Mouse (Mus musculus) megakaryocyte, embryonic 14.5 days (primary cell): ENCODE measurements around the gene 1700061G19Rik. TPM values are rescaled to one million over a fixed set of nuclear protein-coding genes. Genes with fewer than 3 reads are reported as not detected.

Experiments
- H3K27me3 ChIP-seq: replicated peaks from 2 replicates; pipeline ENCODE3; 2012; ENCODE audit warnings: inconsistent platforms
- H3K36me3 ChIP-seq: replicated peaks from 2 replicates; pipeline ENCODE3; 2012; ENCODE audit warnings: low read length, inconsistent platforms, mixed read lengths
- H3K4me1 ChIP-seq: 2 replicates; pipeline ENCODE4 v1.6.1; 2012; ENCODE audit warnings: inconsistent platforms
- H3K4me3 ChIP-seq: replicated peaks from 2 replicates; pipeline ENCODE3; 2012; ENCODE audit warnings: moderate library complexity, mild to moderate bottlenecking, inconsistent platforms
- H3K9me3 ChIP-seq: 2 replicates; pipeline ENCODE4 v1.6.1; 2012; ENCODE audit warnings: inconsistent platforms
- FLI1 ChIP-seq: IDR thresholded peaks from 2 replicates; pipeline ENCODE4 v1.6.1; 2012; ENCODE audit warnings: low read length, inconsistent platforms, mixed read lengths
- GATA1 ChIP-seq: IDR thresholded peaks from 3 replicates; pipeline ENCODE4 v1.6.1; 2012; ENCODE audit warnings: mixed read lengths, low read length, inconsistent platforms, borderline replicate concordance
- polyA plus RNA-seq: library from polyadenylated mRNA; stranded (reverse); fragments of >175 nt; gene quantifications from 2 replicates; pipeline ENCODE4 v1.2.3, GENCODE M21; 2012; ENCODE audit warnings: low replicate concordance; ENCODE audit not compliant: insufficient read depth

Gene 1700061G19Rik
- polyA plus RNA-seq, 1 experiment, result 0.36 TPM

GRCm38 (mm10) chr17:56936731-56937130 lies 61.5 kb downstream of the 1700061G19Rik start:
- Histone ChIP-seq H3K4me1 (peaks cover 44% of the 10 kb centered on the region), H3K36me3 (peaks cover 2% of the 10 kb centered on the region), H3K4me3 (no peak overlapping the region), H3K9me3 (peaks cover 19% of the 10 kb centered on the region), H3K27me3 (peaks cover 11% of the 10 kb centered on the region)
- TF ChIP-seq GATA1 (no peak), FLI1 (no peak)

Other genes with a start within 250 kb of the 1700061G19Rik start
- gene Lonp1, start 248.6 kb upstream of the 1700061G19Rik start, polyA plus RNA-seq, result 35.4 and 50.4 TPM in 2 replicates
- gene Catsperd, start 247.3 kb upstream of the 1700061G19Rik start, polyA plus RNA-seq, result not detected in 2 replicates
- gene Ranbp3, start 202.2 kb upstream of the 1700061G19Rik start, polyA plus RNA-seq, result 73.0 and 77.5 TPM in 2 replicates
- gene Ndufa11, start 157.7 kb upstream of the 1700061G19Rik start, polyA plus RNA-seq, result 76.9 and 392 TPM in 2 replicates
- gene Vmac, start 157.5 kb upstream of the 1700061G19Rik start, polyA plus RNA-seq, result 7.9 and 14.9 TPM in 2 replicates
- 2.0 TPM in 1 of 2 replicates, not detected in the other for gene Nrtn, start 117.9 kb upstream of the 1700061G19Rik start, polyA plus RNA-seq
- 29.8 and 33.0 TPM in 2 replicates for gene Dus3l, start 110.7 kb upstream of the 1700061G19Rik start, polyA plus RNA-seq
- 2.8 and 12.2 TPM in 2 replicates for gene Prr22, start 105.2 kb upstream of the 1700061G19Rik start, polyA plus RNA-seq
- 0.51 and 1.4 TPM in 2 replicates for gene Rfx2, start 44.5 kb upstream of the 1700061G19Rik start, polyA plus RNA-seq
- not detected in 2 replicates for gene Acsbg2, start 1.0 kb upstream of the 1700061G19Rik start, polyA plus RNA-seq
- 43.2 and 95.7 TPM in 2 replicates for gene Mllt1, start 59.9 kb downstream of the 1700061G19Rik start, polyA plus RNA-seq
- not detected in 2 replicates for gene Acer1, start 106.6 kb downstream of the 1700061G19Rik start, polyA plus RNA-seq
- 177 and 234 TPM in 2 replicates for gene Clpp, start 114.8 kb downstream of the 1700061G19Rik start, polyA plus RNA-seq
- gene Alkbh7, start 121.9 kb downstream of the 1700061G19Rik start, polyA plus RNA-seq, result 20.4 and 32.6 TPM in 2 replicates
- gene Pspn, start 124.5 kb downstream of the 1700061G19Rik start, polyA plus RNA-seq, result 0.63 TPM in 1 of 2 replicates, not detected in the other
- 61.0 and 154 TPM in 2 replicates for gene Gtf2f1, start 135.8 kb downstream of the 1700061G19Rik start, polyA plus RNA-seq
- gene Gm17949, start 136.0 kb downstream of the 1700061G19Rik start, polyA plus RNA-seq, result 0.08 TPM in 1 of 2 replicates, not detected in the other
- 202 and 511 TPM in 2 replicates for gene Khsrp, start 156.0 kb downstream of the 1700061G19Rik start, polyA plus RNA-seq
- gene Slc25a41, start 166.2 kb downstream of the 1700061G19Rik start, polyA plus RNA-seq, result not detected in 2 replicates
- 0.11 TPM in 1 of 2 replicates, not detected in the other for gene Crb3, start 183.6 kb downstream of the 1700061G19Rik start, polyA plus RNA-seq
- 0.49 and 6.1 TPM in 2 replicates for gene Slc25a23, start 184.4 kb downstream of the 1700061G19Rik start, polyA plus RNA-seq
- 15.6 and 31.6 TPM in 2 replicates for gene Dennd1c, start 203.0 kb downstream of the 1700061G19Rik start, polyA plus RNA-seq
- 1.4 and 1.5 TPM in 2 replicates for gene Tubb4a, start 212.3 kb downstream of the 1700061G19Rik start, polyA plus RNA-seq
- gene Tnfsf9, start 229.8 kb downstream of the 1700061G19Rik start, polyA plus RNA-seq, result 3.3 and 4.6 TPM in 2 replicates